Mouse (Mus musculus): ENCODE results near the gene Plagl2.

GRCm38 (mm10) chr2:153283919-153284318 is 42.7 kb upstream of the Plagl2 start:
- TF ChIP-seq CTCF (IDR thresholded peaks at IDR 0.05; ENCODE audit: borderline replicate concordance, insufficient read depth, low read length), result no peak
- TF ChIP-seq POLR2A (IDR thresholded peaks at IDR 0.05; ENCODE audit: low read depth, low read length), result no peak

Data from embryonic fibroblast, embryonic 13.5 days (primary cell).